Mouse (Mus musculus) heart, postnatal 0 days (tissue): ENCODE measurements around the gene Tbx6.

Experiments
- CTCF ChIP-seq: IDR thresholded peaks from 2 replicates; pipeline ENCODE4 v1.5.1; 2016; ENCODE audit warnings: antibody characterized with exemption, control low read depth, low read depth
- EP300 ChIP-seq: IDR thresholded peaks from 2 replicates; pipeline ENCODE4 v1.6.1; 2016; ENCODE audit warnings: antibody characterized with exemption, low read depth

- TF ChIP-seq CTCF (no peak), EP300 (no peak)
These were observed 41.0 kb upstream of the Tbx6 start for GRCm38 (mm10) chr7:126740132-126740735.
